Mouse (Mus musculus) lung, postnatal 0 days (tissue): ENCODE data around the gene Sfmbt1. TPM values are rescaled to one million over a fixed set of nuclear protein-coding genes. Genes with fewer than 3 reads are reported as not detected.

Experiments used
- ATAC-seq: fragments of 200-750 bp; cut with Nextera tagmentation; 2 replicates; pipeline ENCODE4 v1.8.0; 2017; ENCODE audit warnings: moderate library complexity
- DNase-seq: peaks from one replicate; pipeline ENCODE4 v3.0.0-alpha.2; 2016; ENCODE audit warnings: low spot score
- H3K27ac ChIP-seq: fragments of 300-500 bp; sonication (generic); 2 replicates; pipeline ENCODE4 v1.5.1; 2014; ENCODE audit warnings: antibody characterized with exemption, mild to moderate bottlenecking, low read length, mixed read lengths
- H3K27me3 ChIP-seq: fragments of 300-500 bp; sonication (generic); replicated peaks from 2 replicates; pipeline ENCODE4 v1.6.1; 2014; ENCODE audit warnings: low read length, mixed read lengths; ENCODE audit not compliant: insufficient read depth
- H3K36me3 ChIP-seq: fragments of 300-500 bp; sonication (generic); 2 replicates; pipeline ENCODE4 v1.6.1; 2014; ENCODE audit warnings: low read length, mixed read lengths; ENCODE audit not compliant: insufficient read depth
- H3K4me1 ChIP-seq: fragments of 300-500 bp; sonication (generic); 2 replicates; pipeline ENCODE4 v1.6.1; 2014; ENCODE audit warnings: antibody characterized with exemption, low read depth, low read length, mixed read lengths; ENCODE audit not compliant: insufficient read depth
- H3K4me2 ChIP-seq: fragments of 300-500 bp; sonication (generic); replicated peaks from 2 replicates; pipeline ENCODE4 v1.6.1; 2014; ENCODE audit warnings: low read depth, mild to moderate bottlenecking, low read length, moderate library complexity, mixed read lengths
- H3K4me3 ChIP-seq: fragments of 300-500 bp; sonication (generic); 2 replicates; pipeline ENCODE4 v1.5.1; 2014; ENCODE audit warnings: low read depth, low read length
- H3K9ac ChIP-seq: fragments of 300-500 bp; sonication (generic); replicated peaks from 2 replicates; pipeline ENCODE4 v1.6.1; 2014; ENCODE audit warnings: low read depth, mild to moderate bottlenecking
- H3K9me3 ChIP-seq: fragments of 300-500 bp; sonication (generic); 2 replicates; pipeline ENCODE4 v1.6.1; 2016; ENCODE audit warnings: low read length, mixed read lengths
- CTCF ChIP-seq: IDR thresholded peaks from 2 replicates; pipeline ENCODE4 v1.5.1; 2016; ENCODE audit warnings: antibody characterized with exemption, mild to moderate bottlenecking
- EP300 ChIP-seq: IDR thresholded peaks from 2 replicates; pipeline ENCODE4 v1.6.1; 2016; ENCODE audit warnings: antibody characterized with exemption, mild to moderate bottlenecking, control low read depth
- WGBS: fragments of 180-500 bp; shearing (Covaris S2); extraction: QIAGEN DNeasy Blood & Tissue Kit; methylation state at CpG from one replicate; pipeline ENCODE4 v1.1.7; 2014; 5-methylcytosine and 5-hydroxymethylcytosine counted together
- polyA plus RNA-seq: library from polyadenylated mRNA; unstranded; fragments of >200 nt; fragmentation: Nextera tagmentation; extraction: Ambion mirVana; gene quantifications from 2 replicates; pipeline ENCODE4 v1.2.1, GENCODE M21; 2015

Gene Sfmbt1
- polyA plus RNA-seq, 1 experiment from 2014 or later, result 8.2 TPM

- DNase-seq, result peak; percentile 84
Observed at GRCm38 (mm10) chr14:30674947-30675346, 39.7 kb upstream of the Sfmbt1 start.

DNA sequence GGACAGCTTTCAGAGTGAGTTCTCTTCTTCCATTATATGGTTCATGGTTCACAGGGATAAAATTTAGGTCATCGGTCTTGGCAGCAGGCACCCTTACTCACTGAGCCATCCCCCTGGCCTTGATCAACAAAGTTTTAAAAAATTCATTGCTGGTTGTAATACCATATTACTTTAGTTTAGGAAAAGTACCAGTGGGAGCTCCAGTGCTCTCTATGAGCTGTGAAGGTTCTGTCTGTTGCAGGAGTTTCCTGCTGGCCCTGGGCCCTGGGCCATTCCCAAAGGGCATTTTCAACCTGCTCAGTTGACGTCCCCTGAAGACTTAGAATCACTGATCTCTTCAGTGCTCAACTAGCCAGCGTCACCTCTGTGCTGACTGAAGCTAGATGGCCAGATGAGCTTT, 32.5 kb upstream of the Sfmbt1 start:
- Histone ChIP-seq H3K4me1 (no peaks in the 10 kb centered on the region), H3K4me2 (no peak overlapping the region), H3K36me3 (0 out of 2 replicates have a peak, but pooled peaks cover 25% of the 10 kb centered on the region), H3K9me3 (no peaks in the 10 kb centered on the region), H3K27ac (no peak overlapping the region), H3K4me3 (no peak overlapping the region), H3K27me3 (no peaks in the 10 kb centered on the region), H3K9ac (no peak overlapping the region)
- no peak for DNase-seq
- ATAC-seq, result no peak
- 90% methylated on average over 3 of the region's 3 CpGs for WGBS
- TF ChIP-seq EP300 (no peak), CTCF (no peak)

More at GRCm38 (mm10) chr14:30674947-30675346, 39.7 kb upstream of the Sfmbt1 start:
- no peak overlapping the region for H3K9ac ChIP-seq
- TF ChIP-seq EP300 (no peak), CTCF (no peak)
- no peaks in the 10 kb centered on the region for H3K27me3 ChIP-seq
- no peak overlapping the region for H3K4me2 ChIP-seq
- 52% methylated on average over 6 of the region's 6 CpGs for WGBS
- no peaks in the 10 kb centered on the region for H3K9me3 ChIP-seq
- no peaks in the 10 kb centered on the region for H3K4me1 ChIP-seq
- peaks cover 31% of the 10 kb centered on the region for H3K36me3 ChIP-seq
- H3K27ac ChIP-seq, result no peak overlapping the region
- peak; percentile 91 for ATAC-seq
- H3K4me3 ChIP-seq, result no peak overlapping the region

GRCm38 (mm10) chr14:30690685-30691084, 24.0 kb upstream of the Sfmbt1 start:
- no peaks in the 10 kb centered on the region for H3K9me3 ChIP-seq
- H3K4me1 ChIP-seq, result 0 out of 2 replicates have a peak, but pooled peaks cover 3% of the 10 kb centered on the region
- no peaks in the 10 kb centered on the region for H3K27me3 ChIP-seq
- H3K27ac ChIP-seq, result no peak overlapping the region
- DNase-seq, result no peak
- H3K9ac ChIP-seq, result no peak overlapping the region
- no peak overlapping the region for H3K4me2 ChIP-seq
- ATAC-seq, result no peak
- no peak overlapping the region for H3K4me3 ChIP-seq
- WGBS, result 73% methylated on average over 3 of the region's 3 CpGs
- no peak for TF ChIP-seq CTCF
- TF ChIP-seq EP300, result no peak
- H3K36me3 ChIP-seq, result peaks cover 16% of the 10 kb centered on the region

DNA sequence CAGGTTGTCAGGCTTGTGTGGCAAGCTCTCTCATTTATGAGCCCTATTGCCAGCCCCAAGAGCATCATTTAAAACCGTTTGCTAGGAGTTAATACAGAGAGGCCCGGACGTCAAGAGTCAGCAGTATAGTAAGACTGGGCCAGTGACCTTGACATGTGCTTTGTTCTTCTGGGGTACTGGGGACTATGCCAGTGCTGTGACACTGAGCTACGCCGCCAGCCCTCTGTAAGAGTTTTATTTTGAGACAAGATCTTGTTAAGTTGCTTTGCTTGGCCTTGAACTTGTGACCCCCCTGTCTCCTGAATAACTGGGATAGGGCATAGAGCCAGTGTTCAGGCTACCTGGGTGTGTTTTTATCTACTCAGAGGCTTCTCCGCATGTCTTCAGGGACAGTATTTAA, 22.2 kb upstream of the Sfmbt1 start:
- Histone ChIP-seq H3K9ac (no peak overlapping the region), H3K27ac (no peak overlapping the region), H3K36me3 (peaks cover 16% of the 10 kb centered on the region), H3K4me1 (0 out of 2 replicates have a peak, but pooled peaks cover 3% of the 10 kb centered on the region), H3K4me2 (no peak overlapping the region), H3K4me3 (no peak overlapping the region), H3K9me3 (no peaks in the 10 kb centered on the region), H3K27me3 (no peaks in the 10 kb centered on the region)
- no peak for ATAC-seq
- no peak for TF ChIP-seq EP300
- TF ChIP-seq CTCF, result no peak
- no peak for DNase-seq
- WGBS, result 83% methylated on average over 6 of the region's 6 CpGs

- no peaks in the 10 kb centered on the region for H3K9me3 ChIP-seq
- H3K4me3 ChIP-seq, result no peak overlapping the region
- 0 out of 2 replicates have a peak, but pooled peaks cover 3% of the 10 kb centered on the region for H3K4me1 ChIP-seq
- no peak for ATAC-seq
- no peaks in the 10 kb centered on the region for H3K27me3 ChIP-seq
- no peak overlapping the region for H3K9ac ChIP-seq
- no peak overlapping the region for H3K4me2 ChIP-seq
- 76% methylated on average over 2 of the region's 2 CpGs for WGBS
- H3K36me3 ChIP-seq, result peaks cover 14% of the 10 kb centered on the region
- no peak overlapping the region for H3K27ac ChIP-seq
- peak; percentile 25 for DNase-seq
- TF ChIP-seq EP300 (no peak), CTCF (no peak)
Observed at GRCm38 (mm10) chr14:30694786-30695185, 19.9 kb upstream of the Sfmbt1 start.

- peak; percentile 69 for ATAC-seq
- TF ChIP-seq CTCF, result peak; percentile 54
- TF ChIP-seq EP300, result no peak
- 13% methylated on average over 4 of the region's 4 CpGs for WGBS
- no peaks in the 10 kb centered on the region for H3K9me3 ChIP-seq
- H3K36me3 ChIP-seq, result peaks cover 7% of the 10 kb centered on the region
- no peak overlapping the region for H3K27ac ChIP-seq
- no peaks in the 10 kb centered on the region for H3K27me3 ChIP-seq
- no peak overlapping the region for H3K9ac ChIP-seq
- H3K4me3 ChIP-seq, result no peak overlapping the region
- 0 out of 2 replicates have a peak, but pooled peaks cover 3% of the 10 kb centered on the region for H3K4me1 ChIP-seq
- no peak overlapping the region for H3K4me2 ChIP-seq
- DNase-seq, result peak; percentile 74
Observed at GRCm38 (mm10) chr14:30695609-30696008, 19.0 kb upstream of the Sfmbt1 start.

GRCm38 (mm10) chr14:30697407-30698052, 17.1 kb upstream of the Sfmbt1 start:
- Histone ChIP-seq H3K9me3 (no peaks in the 10 kb centered on the region), H3K36me3 (peaks cover 5% of the 10 kb centered on the region), H3K27ac (no peak overlapping the region), H3K4me2 (no peak overlapping the region), H3K4me3 (no peak overlapping the region), H3K4me1 (0 out of 2 replicates have a peak, but pooled peaks cover 3% of the 10 kb centered on the region), H3K27me3 (no peaks in the 10 kb centered on the region), H3K9ac (no peak overlapping the region)
- no peak for DNase-seq
- no peak for TF ChIP-seq EP300
- TF ChIP-seq CTCF, result no peak
- no peak for ATAC-seq
- 68% methylated on average over 15 of the region's 15 CpGs for WGBS
